Mouse (Mus musculus) ES-E14 (cell line): ENCODE measurements around the gene Bag6. TPM values are rescaled to one million over a fixed set of nuclear protein-coding genes. Genes with fewer than 3 reads are reported as not detected.

ENCODE experiments used
- DNase-seq: peaks from one replicate; pipeline ENCODE4 v3.0.0-alpha.2; 2013; ENCODE audit warnings: low read depth, low spot score
- H3K27ac ChIP-seq: 2 replicates; pipeline ENCODE4 v1.5.1; 2012; ENCODE audit warnings: low read depth, mild to moderate bottlenecking, low read length, moderate library complexity, mixed read lengths; ENCODE audit not compliant: poor library complexity, insufficient read depth, severe bottlenecking
- H3K36me3 ChIP-seq: 2 replicates; pipeline ENCODE4 v1.6.1; 2012; ENCODE audit warnings: mild to moderate bottlenecking, low read length, moderate library complexity, mixed read lengths; ENCODE audit not compliant: control insufficient read depth, poor library complexity, insufficient read depth, severe bottlenecking
- H3K4me1 ChIP-seq, 2 experiments: fragments of 150-350 bp in 1 of 2; sonication (generic) in 1 of 2; 2 replicates each; pipeline ENCODE4 v1.6.1; 2012; ENCODE audit warnings: low read length in 2 of 2, mild to moderate bottlenecking in 1 of 2, mixed read lengths in 1 of 2; ENCODE audit not compliant: control insufficient read depth in 2 of 2, insufficient read depth in 2 of 2, poor library complexity in 1 of 2
- H3K4me3 ChIP-seq, 2 experiments: fragments of 150-350 bp in 1 of 2; sonication (generic) in 1 of 2; 2 replicates each; pipeline ENCODE4 v1.5.1; 2012; ENCODE audit warnings: low read length in 2 of 2, low read depth in 1 of 2, mild to moderate bottlenecking in 1 of 2, mixed read lengths in 1 of 2; ENCODE audit not compliant: insufficient read depth in 1 of 2, poor library complexity in 1 of 2, severe bottlenecking in 1 of 2
- H3K9ac ChIP-seq: 2 replicates; pipeline ENCODE4 v1.6.1; 2012; ENCODE audit warnings: low read depth, mild to moderate bottlenecking, low read length, mixed read lengths; ENCODE audit not compliant: poor library complexity, insufficient read depth, severe bottlenecking
- H3K9me3 ChIP-seq: fragments of 150-350 bp; sonication (generic); 2 replicates; pipeline ENCODE4 v1.6.1; 2012; ENCODE audit warnings: low read depth, mild to moderate bottlenecking, low read length; ENCODE audit not compliant: control insufficient read depth, insufficient read depth
- CHD2 ChIP-seq: IDR thresholded peaks from 2 replicates; pipeline ENCODE4 v1.6.1; 2014; ENCODE audit warnings: mild to moderate bottlenecking, low read depth, low read length, inconsistent platforms
- HCFC1 ChIP-seq: IDR thresholded peaks from 2 replicates; pipeline ENCODE4 v1.6.1; 2012; ENCODE audit warnings: low read length, inconsistent platforms, borderline replicate concordance; ENCODE audit not compliant: insufficient read depth
- MAFK ChIP-seq: IDR thresholded peaks from 2 replicates; pipeline ENCODE4 v1.6.1; 2014; ENCODE audit warnings: mild to moderate bottlenecking, low read depth, low read length, inconsistent platforms; ENCODE audit not compliant: insufficient read depth
- ZC3H11A ChIP-seq: IDR thresholded peaks from 2 replicates; pipeline ENCODE4 v1.6.1; 2012; ENCODE audit warnings: low read depth, mild to moderate bottlenecking, inconsistent platforms, low read length, borderline replicate concordance
- ZNF384 ChIP-seq: IDR thresholded peaks from 2 replicates; pipeline ENCODE4 v1.6.1; 2012; ENCODE audit warnings: low read depth, low read length, inconsistent platforms
- in situ Hi-C, 2 experiments: fragments of 600-800 bp; cut with MboI; formaldehyde crosslinking; loops; one replicate each; pipeline ENCODE4 v1.15.1; 2025; ENCODE audit warnings: low sequenced_read_pairs in 2 of 2, inconsistent platforms in 1 of 2; ENCODE audit not compliant: unreplicated experiment in 2 of 2
- total RNA-seq: library from RNA; depleted of rRNA; stranded (reverse); fragments of 300-350 nt; gene quantifications from 2 replicates; pipeline ENCODE4 v1.2.3, GENCODE M21; 2012

Gene Bag6
- total RNA-seq, 1 experiment: 208 TPM

DNA sequence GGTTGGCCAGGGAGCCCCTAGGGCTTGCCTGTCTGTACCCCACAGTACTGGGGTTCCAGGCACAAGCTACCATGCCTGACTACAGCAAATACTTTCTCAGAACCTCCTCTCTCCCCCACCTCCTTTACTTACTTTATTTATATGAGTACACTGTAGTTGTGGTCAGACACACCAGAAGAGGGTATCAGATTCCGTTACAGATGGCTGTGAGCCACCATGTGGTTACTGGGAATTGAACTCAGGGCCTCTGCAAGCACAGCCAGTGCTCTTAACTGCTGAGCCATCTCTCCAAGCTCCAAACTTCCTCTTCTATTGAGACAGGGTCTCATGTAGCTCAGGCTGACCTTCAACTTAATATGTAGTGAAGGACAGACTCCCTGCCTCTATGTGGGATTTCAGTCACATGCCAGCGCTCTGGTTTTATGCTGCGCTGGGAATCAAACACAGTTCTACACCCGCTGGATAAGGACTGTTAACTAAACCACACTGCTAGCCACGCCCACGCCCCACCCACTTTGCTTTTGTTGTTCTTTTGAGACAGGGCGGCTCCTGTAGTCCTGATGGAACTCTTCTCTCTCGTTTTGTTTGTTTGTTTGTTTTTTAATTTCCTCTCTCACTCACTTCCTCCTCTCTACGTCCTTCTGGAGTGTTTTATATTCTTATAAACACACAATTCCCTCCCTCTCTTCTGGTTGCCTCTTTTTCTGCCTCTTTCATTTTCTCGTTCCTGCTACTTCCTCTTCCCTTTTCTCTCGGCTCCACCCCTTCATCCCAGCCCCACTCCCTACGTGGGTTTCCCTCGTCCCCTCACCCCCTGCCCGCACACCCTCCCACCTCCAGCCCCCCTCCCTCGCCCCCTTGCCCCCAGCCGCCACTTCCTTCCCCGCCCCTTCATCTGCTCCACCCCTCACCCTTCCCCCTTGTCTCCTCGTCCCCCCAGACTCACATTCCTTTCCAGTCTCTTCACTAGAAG, 50.9 kb downstream of the Bag6 start:
- DNase-seq: peak; percentile 98
- no peak for TF ChIP-seq CHD2
- no peak for TF ChIP-seq ZNF384
- TF ChIP-seq HCFC1: no peak
- TF ChIP-seq MAFK: no peak
- TF ChIP-seq ZC3H11A: no peak
- Histone ChIP-seq H3K4me3 (peak overlapping the region; percentile 37 to 82), H3K9ac (no peak overlapping the region; the same call in 1 of the 2 replicates), H3K27ac (peak overlapping the region; percentile 91), H3K4me1 (peaks cover 7 to 33% of the 10 kb centered on the region in 2 experiments), H3K36me3 (no peaks in the 10 kb centered on the region), H3K9me3 (no peaks in the 10 kb centered on the region)
- in situ Hi-C loops: no loop called here

DNA sequence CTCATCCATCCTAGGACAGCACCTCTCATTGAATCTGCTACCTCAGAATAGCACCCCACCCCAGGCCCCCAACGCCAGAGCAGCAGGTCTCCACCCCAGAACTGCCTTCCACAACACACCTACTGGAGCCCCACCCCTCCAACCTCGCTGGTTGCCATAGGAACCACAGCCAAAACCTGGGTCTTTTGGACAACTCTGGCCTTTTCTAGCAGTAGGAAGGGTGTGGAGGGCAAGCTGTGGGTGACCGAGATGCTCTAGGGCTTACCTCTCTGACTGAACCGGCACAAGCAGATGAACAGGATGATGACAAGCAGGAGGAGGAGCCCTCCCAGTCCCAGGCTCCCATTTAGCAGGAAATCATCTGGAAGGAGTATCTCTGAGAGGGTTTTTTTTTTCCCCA, 51.7 kb downstream of the Bag6 start:
- peak; percentile 88 for DNase-seq
- 0 out of 2 replicates have a peak, but pooled peaks have one; percentile 3 for TF ChIP-seq ZNF384
- TF ChIP-seq HCFC1: no peak
- Histone ChIP-seq H3K36me3 (no peaks in the 10 kb centered on the region), H3K27ac (peak overlapping the region; percentile 91), H3K9me3 (no peaks in the 10 kb centered on the region), H3K4me3 (peak overlapping the region; percentile 36 to 37), H3K9ac (no peak overlapping the region), H3K4me1 (peaks cover 7 to 33% of the 10 kb centered on the region in 2 experiments)
- in situ Hi-C loops: no loop called here

DNA sequence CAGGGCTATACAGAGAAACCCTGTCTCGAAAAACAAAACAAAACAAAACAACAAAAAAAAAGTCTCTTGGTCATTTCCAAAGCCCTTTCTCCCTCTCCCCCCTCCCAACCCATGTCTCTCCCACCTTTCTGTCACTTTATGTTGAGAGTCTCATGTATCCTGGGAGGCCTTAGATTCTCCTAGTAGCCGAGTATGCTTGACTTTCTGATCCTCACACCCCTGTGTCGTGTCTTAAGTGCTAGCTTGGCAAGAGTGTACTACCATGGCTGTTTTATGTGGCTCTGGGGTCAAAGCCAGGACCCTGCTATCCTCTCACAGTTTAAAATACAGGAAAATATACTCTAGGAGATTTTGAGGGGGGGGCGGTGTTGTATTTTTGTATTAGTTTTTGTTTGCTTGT, 52.4 kb downstream of the Bag6 start:
- no peak for TF ChIP-seq CHD2
- no peak for TF ChIP-seq HCFC1
- no peak for TF ChIP-seq ZNF384
- no peak for TF ChIP-seq MAFK
- in situ Hi-C loops: no loop called here
- Histone ChIP-seq H3K4me3 (no peak overlapping the region), H3K4me1 (peaks cover 7 to 33% of the 10 kb centered on the region in 2 experiments), H3K36me3 (no peaks in the 10 kb centered on the region), H3K9me3 (no peaks in the 10 kb centered on the region), H3K9ac (no peak overlapping the region), H3K27ac (peak overlapping the region; percentile 91; the same call in 1 of the 2 replicates)
- no peak for DNase-seq

DNA sequence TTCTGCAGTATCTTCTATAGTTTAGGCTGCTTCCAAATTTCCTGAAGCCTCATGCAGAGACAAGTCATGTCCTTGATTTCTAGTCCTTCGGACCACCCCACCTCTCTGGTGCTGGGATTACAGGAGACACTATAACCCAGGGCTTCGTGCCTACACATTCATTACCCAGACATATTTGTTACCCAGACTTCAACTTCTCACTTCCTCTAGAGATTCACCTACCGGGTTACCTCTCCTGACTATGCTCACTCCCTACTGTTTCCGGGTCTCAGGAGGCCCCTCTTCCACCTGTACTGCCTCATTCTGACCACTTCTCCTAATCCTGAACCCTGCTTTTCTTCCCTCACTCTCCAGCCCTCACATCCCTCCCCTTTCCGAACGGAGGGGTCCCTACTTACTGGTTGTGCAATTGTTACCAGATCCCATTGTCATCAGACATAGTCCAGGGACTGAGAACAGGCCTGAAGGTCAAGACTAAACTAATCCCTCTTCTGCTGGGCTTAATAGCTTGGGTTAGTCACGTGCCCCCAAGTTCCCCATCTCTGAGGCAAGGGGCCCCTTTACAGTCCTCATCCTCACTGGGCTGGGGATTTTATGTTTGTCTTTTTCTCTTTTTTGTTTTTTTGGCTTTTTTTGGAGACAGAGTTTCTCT, 53.1 kb downstream of the Bag6 start, which contains the start of gene Lst1:
Lst1 (minus strand) TSS at position 481 of the 652 bp plus-strand sequence.
- TF ChIP-seq HCFC1 (no peak), MAFK (no peak), ZC3H11A (no peak), CHD2 (no peak), ZNF384 (no peak)
- DNase-seq: no peak
- in situ Hi-C loops: no loop called here
- no peaks in the 10 kb centered on the region for H3K36me3 ChIP-seq
- H3K9ac ChIP-seq: no peak within 1 kb of the TSS
- H3K4me1 ChIP-seq: peaks cover 7 to 31% of the 10 kb centered on the region in 2 experiments
- H3K27ac ChIP-seq: 0 out of 2 replicates have a peak within 1 kb of the TSS, but pooled peaks have one; percentile 37
- no peak within 1 kb of the TSS for H3K4me3 ChIP-seq
- no peaks in the 10 kb centered on the region for H3K9me3 ChIP-seq
